Mouse (Mus musculus): ENCODE results near the gene Fbxw11. TPM values are rescaled to one million over a fixed set of nuclear protein-coding genes. Genes with fewer than 3 reads are reported as not detected.

Fbxw11 gene
- polyA plus RNA-seq, 1 experiment, result 27.8 TPM

- Histone ChIP-seq H3K4me3 (ENCODE audit: insufficient read depth, low read depth, low read length) (no peak overlapping the region), H3K27ac (replicated peaks; ENCODE audit: low read depth, low read length) (no peak overlapping the region), H3K4me1 (ENCODE audit: control insufficient read depth, insufficient read depth, insufficient read length, low read length) (no peaks in the 10 kb centered on the region)
These were observed 80.1 kb downstream of the Fbxw11 start for GRCm38 (mm10) chr11:32722653-32723052.

- Histone ChIP-seq H3K27ac (replicated peaks; ENCODE audit: low read depth, low read length) (no peak overlapping the region), H3K4me1 (ENCODE audit: control insufficient read depth, insufficient read depth, insufficient read length, low read length) (no peaks in the 10 kb centered on the region), H3K4me3 (ENCODE audit: insufficient read depth, low read depth, low read length) (no peak overlapping the region)
These were observed 80.8 kb downstream of the Fbxw11 start for GRCm38 (mm10) chr11:32723287-32723686.

GRCm38 (mm10) chr11:32725171-32725570, 82.6 kb downstream of the Fbxw11 start:
- H3K4me3 ChIP-seq (ENCODE audit: insufficient read depth, low read depth, low read length), result no peak overlapping the region
- H3K4me1 ChIP-seq (ENCODE audit: control insufficient read depth, insufficient read depth, insufficient read length, low read length), result no peaks in the 10 kb centered on the region
- H3K27ac ChIP-seq (replicated peaks; ENCODE audit: low read depth, low read length), result no peak overlapping the region

- Histone ChIP-seq H3K4me1 (ENCODE audit: control insufficient read depth, insufficient read depth, insufficient read length, low read length) (no peaks in the 10 kb centered on the region), H3K27ac (replicated peaks; ENCODE audit: low read depth, low read length) (no peak overlapping the region), H3K4me3 (ENCODE audit: insufficient read depth, low read depth, low read length) (no peak overlapping the region)
These were observed 89.9 kb downstream of the Fbxw11 start for GRCm38 (mm10) chr11:32732467-32732866.

GRCm38 (mm10) chr11:32733195-32733594, 90.7 kb downstream of the Fbxw11 start:
- Histone ChIP-seq H3K27ac (replicated peaks; ENCODE audit: low read depth, low read length) (no peak overlapping the region), H3K4me1 (ENCODE audit: control insufficient read depth, insufficient read depth, insufficient read length, low read length) (no peaks in the 10 kb centered on the region), H3K4me3 (ENCODE audit: insufficient read depth, low read depth, low read length) (no peak overlapping the region)

- no peaks in the 10 kb centered on the region for H3K4me1 ChIP-seq (ENCODE audit: control insufficient read depth, insufficient read depth, insufficient read length, low read length)
- no peak overlapping the region for H3K27ac ChIP-seq (replicated peaks; ENCODE audit: low read depth, low read length)
- no peak overlapping the region for H3K4me3 ChIP-seq (ENCODE audit: insufficient read depth, low read depth, low read length)
These were observed 93.8 kb downstream of the Fbxw11 start for GRCm38 (mm10) chr11:32736371-32736770.

- no peaks in the 10 kb centered on the region for H3K4me1 ChIP-seq (ENCODE audit: control insufficient read depth, insufficient read depth, insufficient read length, low read length)
- no peak overlapping the region for H3K27ac ChIP-seq (replicated peaks; ENCODE audit: low read depth, low read length)
- H3K4me3 ChIP-seq (ENCODE audit: insufficient read depth, low read depth, low read length), result no peak overlapping the region
These were observed 95.2 kb downstream of the Fbxw11 start for GRCm38 (mm10) chr11:32737729-32738128.

GRCm38 (mm10) chr11:32743891-32744290, 101.4 kb downstream of the Fbxw11 start:
- Histone ChIP-seq H3K27ac (replicated peaks; ENCODE audit: low read depth, low read length) (no peak overlapping the region), H3K4me1 (ENCODE audit: control insufficient read depth, insufficient read depth, insufficient read length, low read length) (no peaks in the 10 kb centered on the region), H3K4me3 (ENCODE audit: insufficient read depth, low read depth, low read length) (no peak overlapping the region)

- H3K4me3 ChIP-seq (ENCODE audit: insufficient read depth, low read depth, low read length), result no peak overlapping the region
- no peak overlapping the region for H3K27ac ChIP-seq (replicated peaks; ENCODE audit: low read depth, low read length)
- H3K4me1 ChIP-seq (ENCODE audit: control insufficient read depth, insufficient read depth, insufficient read length, low read length), result no peaks in the 10 kb centered on the region
These were observed 101.9 kb downstream of the Fbxw11 start for GRCm38 (mm10) chr11:32744463-32744862.

- Histone ChIP-seq H3K27ac (replicated peaks; ENCODE audit: low read depth, low read length) (no peak overlapping the region), H3K4me1 (ENCODE audit: control insufficient read depth, insufficient read depth, insufficient read length, low read length) (no peaks in the 10 kb centered on the region), H3K4me3 (ENCODE audit: insufficient read depth, low read depth, low read length) (no peak overlapping the region)
These were observed 102.9 kb downstream of the Fbxw11 start for GRCm38 (mm10) chr11:32745466-32745865.

- Histone ChIP-seq H3K4me1 (ENCODE audit: control insufficient read depth, insufficient read depth, insufficient read length, low read length) (no peaks in the 10 kb centered on the region), H3K27ac (replicated peaks; ENCODE audit: low read depth, low read length) (no peak overlapping the region), H3K4me3 (ENCODE audit: insufficient read depth, low read depth, low read length) (no peak overlapping the region)
These were observed 103.5 kb downstream of the Fbxw11 start for GRCm38 (mm10) chr11:32746036-32746435.

GRCm38 (mm10) chr11:32746475-32746874, 104.0 kb downstream of the Fbxw11 start:
- Histone ChIP-seq H3K27ac (replicated peaks; ENCODE audit: low read depth, low read length) (no peak overlapping the region), H3K4me3 (ENCODE audit: insufficient read depth, low read depth, low read length) (no peak overlapping the region), H3K4me1 (ENCODE audit: control insufficient read depth, insufficient read depth, insufficient read length, low read length) (no peaks in the 10 kb centered on the region)

- no peak overlapping the region for H3K4me3 ChIP-seq (ENCODE audit: insufficient read depth, low read depth, low read length)
- H3K27ac ChIP-seq (replicated peaks; ENCODE audit: low read depth, low read length), result no peak overlapping the region
- H3K4me1 ChIP-seq (ENCODE audit: control insufficient read depth, insufficient read depth, insufficient read length, low read length), result no peaks in the 10 kb centered on the region
These were observed 106.3 kb downstream of the Fbxw11 start for GRCm38 (mm10) chr11:32748800-32749199.

GRCm38 (mm10) chr11:32751863-32752594, 109.5 kb downstream of the Fbxw11 start:
- Histone ChIP-seq H3K27ac (replicated peaks; ENCODE audit: low read depth, low read length) (no peak overlapping the region), H3K4me3 (ENCODE audit: insufficient read depth, low read depth, low read length) (no peak overlapping the region), H3K4me1 (ENCODE audit: control insufficient read depth, insufficient read depth, insufficient read length, low read length) (no peaks in the 10 kb centered on the region)

GRCm38 (mm10) chr11:32752595-32752885, 110.0 kb downstream of the Fbxw11 start:
- Histone ChIP-seq H3K27ac (replicated peaks; ENCODE audit: low read depth, low read length) (no peak overlapping the region), H3K4me3 (ENCODE audit: insufficient read depth, low read depth, low read length) (no peak overlapping the region), H3K4me1 (ENCODE audit: control insufficient read depth, insufficient read depth, insufficient read length, low read length) (no peaks in the 10 kb centered on the region)

- H3K4me3 ChIP-seq (ENCODE audit: insufficient read depth, low read depth, low read length), result no peak overlapping the region
- H3K4me1 ChIP-seq (ENCODE audit: control insufficient read depth, insufficient read depth, insufficient read length, low read length), result no peaks in the 10 kb centered on the region
- H3K27ac ChIP-seq (replicated peaks; ENCODE audit: low read depth, low read length), result no peak overlapping the region
These were observed 110.8 kb downstream of the Fbxw11 start for GRCm38 (mm10) chr11:32753358-32753757.

All from brown adipose tissue, adult 24 weeks (tissue).